Mouse (Mus musculus): ENCODE data around the gene Wbp1l. TPM values are rescaled to one million over a fixed set of nuclear protein-coding genes. Genes with fewer than 3 reads are reported as not detected.

The Wbp1l gene
- polyA plus RNA-seq (2017; shearing (Covaris generic)), result 73.7 TPM

GRCm38 (mm10) chr19:46598720-46599252 is at the start of gene Wbp1l:
Gene Wbp1l, plus strand, starts transcription at chr19:46599084.

DNA sequence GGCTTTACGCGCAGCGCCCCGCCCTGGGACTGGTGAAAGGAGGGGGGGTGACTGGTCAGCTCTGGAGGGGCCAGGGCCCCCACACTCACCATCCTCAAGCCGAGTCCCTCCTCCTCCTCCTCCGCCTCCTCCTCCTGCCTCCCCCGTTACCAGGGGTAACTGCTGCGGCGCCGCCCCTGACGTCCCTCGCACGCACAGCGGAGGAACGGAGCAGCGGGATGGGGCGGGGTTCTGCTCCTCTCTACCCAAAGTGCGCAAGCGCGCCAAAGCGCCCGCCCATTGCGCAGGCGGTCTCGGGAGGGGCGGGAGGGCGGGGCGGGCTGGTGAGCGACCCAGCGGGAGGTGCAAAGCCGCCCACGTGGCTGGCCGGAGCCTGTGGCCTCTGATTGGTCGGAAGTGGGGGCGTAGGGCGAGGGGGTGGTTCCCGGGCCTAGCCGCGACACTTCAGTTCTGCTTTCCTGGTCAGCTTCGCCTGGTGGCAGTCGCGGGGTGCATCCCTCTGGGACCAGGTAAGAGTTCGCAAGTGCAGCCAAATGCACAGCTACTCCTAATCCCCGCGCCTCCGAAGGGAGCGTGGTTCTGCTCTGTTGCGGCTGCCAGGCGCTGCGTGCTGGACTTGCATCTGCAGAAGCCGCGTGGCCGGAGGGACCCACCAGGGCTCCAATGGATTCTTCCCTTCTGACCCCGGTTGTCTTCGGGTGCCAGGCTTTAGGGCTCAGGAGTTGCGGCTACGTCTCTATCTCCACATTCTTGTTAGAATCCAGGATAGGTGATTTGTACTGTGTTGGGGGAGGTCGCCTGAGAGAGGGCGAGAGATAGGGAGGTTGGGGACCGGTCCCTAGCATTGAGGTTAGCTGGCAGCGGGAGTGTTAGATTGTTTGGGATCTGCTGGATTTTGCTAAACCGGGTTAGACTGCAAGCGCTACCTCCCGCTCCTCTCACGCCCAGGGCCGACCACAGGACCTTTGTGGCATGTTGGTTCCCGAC is 25.6 kb upstream of the Wbp1l start, which contains the start of the genes Arl3 and Sfxn2:
TSS of gene Arl3 (minus strand) at position 248 of the 987 bp plus-strand sequence.
TSS of gene Sfxn2 (plus strand) at position 415 of the 987 bp plus-strand sequence.

GRCm38 (mm10) chr19:46672766-46673418 is 74.0 kb downstream of the Wbp1l start, which contains the start of gene Cyp17a1:
Gene Cyp17a1, minus strand, starts transcription at chr19:46673172.

DNA sequence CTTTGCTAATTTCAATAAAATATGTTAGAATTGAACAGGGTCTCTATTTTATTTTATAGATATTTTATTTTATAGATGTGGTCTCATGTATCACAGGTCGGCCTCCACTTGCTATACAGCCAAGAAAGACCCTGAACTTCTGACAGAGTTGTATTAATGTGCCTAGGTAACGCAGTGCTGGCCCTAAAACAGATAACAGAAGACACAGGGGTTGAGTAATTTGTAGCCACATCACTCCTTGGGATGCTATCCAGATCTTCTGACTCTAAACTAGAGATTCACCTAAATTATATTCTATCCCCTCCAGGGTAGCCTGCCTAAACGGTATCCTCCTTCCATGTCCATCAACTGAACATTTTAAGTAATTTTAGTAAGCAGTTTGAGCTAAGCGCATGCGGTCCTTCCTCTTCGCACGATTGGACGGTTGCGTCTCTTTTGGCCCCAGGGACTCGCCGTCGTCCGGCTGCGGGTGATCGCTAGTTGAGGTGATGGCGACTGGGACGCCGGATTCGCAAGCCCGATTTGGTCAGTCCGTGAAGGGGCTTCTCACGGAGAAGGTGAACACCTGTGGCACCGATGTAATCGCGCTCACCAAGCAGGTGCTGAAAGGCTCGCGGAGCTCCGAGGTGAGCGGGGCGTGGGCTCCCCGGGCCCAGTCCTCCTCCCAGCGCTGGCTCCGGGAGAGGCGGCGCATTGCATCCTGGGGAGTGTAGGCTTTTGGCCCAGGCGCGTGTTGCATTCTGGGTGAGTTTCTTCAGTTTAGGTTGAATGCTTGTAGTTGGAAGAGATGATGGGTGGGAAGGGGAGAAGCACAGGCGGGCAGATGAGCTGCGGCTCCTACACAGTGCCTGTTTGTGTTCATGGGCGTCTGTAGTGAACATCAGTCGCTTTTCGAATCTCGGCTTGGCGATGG is 90.8 kb downstream of the Wbp1l start, which contains the start of gene Borcs7:
TSS of gene Borcs7 (plus strand) at position 447 of the 913 bp plus-strand sequence.

Other genes starting within 250 kb of the Wbp1l start
- 0.79 TPM for gene 2310034G01Rik, start 248.8 kb upstream of the Wbp1l start, polyA plus RNA-seq (2017; shearing (Covaris generic))
- 112 TPM for gene Actr1a, start 203.3 kb upstream of the Wbp1l start, polyA plus RNA-seq (2017; shearing (Covaris generic))
- gene Sufu, start 202.2 kb upstream of the Wbp1l start, polyA plus RNA-seq (2017; shearing (Covaris generic)), result 38.2 TPM
- 31.6 TPM for gene Trim8, start 97.4 kb upstream of the Wbp1l start, polyA plus RNA-seq (2017; shearing (Covaris generic))
- 22.9 TPM for gene Arl3, start 25.9 kb upstream of the Wbp1l start, polyA plus RNA-seq (2017; shearing (Covaris generic))
- 11.2 TPM for gene Sfxn2, start 25.7 kb upstream of the Wbp1l start, polyA plus RNA-seq (2017; shearing (Covaris generic))
- gene Cyp17a1, start 74.1 kb downstream of the Wbp1l start, polyA plus RNA-seq (2017; shearing (Covaris generic)), result not detected
- gene Borcs7, start 90.8 kb downstream of the Wbp1l start, polyA plus RNA-seq (2017; shearing (Covaris generic)), result 5.9 TPM
- gene As3mt, start 108.4 kb downstream of the Wbp1l start, polyA plus RNA-seq (2017; shearing (Covaris generic)), result 13.3 TPM
- 1.2 TPM for gene Cnnm2, start 162.5 kb downstream of the Wbp1l start, polyA plus RNA-seq (2017; shearing (Covaris generic))